Mouse (Mus musculus): Measurements from ENCODE around the gene Tmem213.

Tmem213 gene

GRCm38 (mm10) chr6:38152305-38152704 is 43.2 kb downstream of the Tmem213 start:
- DNase-seq (ENCODE audit: low read depth, low spot score) = no peak

- no peak for DNase-seq (ENCODE audit: low read depth, low spot score)
These were observed 47.1 kb downstream of the Tmem213 start for GRCm38 (mm10) chr6:38156204-38156603.

- DNase-seq (ENCODE audit: low read depth, low spot score) = no peak
These were observed 48.9 kb downstream of the Tmem213 start for GRCm38 (mm10) chr6:38157925-38158324.

GRCm38 (mm10) chr6:38159576-38159975 is 50.5 kb downstream of the Tmem213 start:
- no peak for DNase-seq (ENCODE audit: low read depth, low spot score)

DNA sequence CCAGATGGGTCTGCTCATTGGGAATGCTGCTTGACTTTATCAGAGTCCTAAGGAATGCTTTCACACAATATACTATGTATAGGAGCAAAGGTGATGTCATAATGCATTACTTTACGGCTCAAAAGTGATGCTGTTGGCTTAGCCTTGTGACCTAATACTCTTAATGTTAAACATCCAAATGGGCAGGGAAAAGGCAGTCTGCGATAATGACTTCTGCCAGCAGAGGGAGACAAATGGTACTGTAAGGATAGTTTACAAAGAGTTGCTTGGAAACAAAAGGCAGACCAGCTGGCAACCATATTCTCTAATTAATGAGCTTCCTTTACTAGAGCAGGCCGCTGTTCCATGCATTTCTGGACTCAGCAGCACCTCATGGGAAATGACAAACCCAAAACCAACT is 51.0 kb downstream of the Tmem213 start:
- DNase-seq (ENCODE audit: low read depth, low spot score) = peak; percentile 64

GRCm38 (mm10) chr6:38160556-38160955 is 51.5 kb downstream of the Tmem213 start:
- no peak for DNase-seq (ENCODE audit: low read depth, low spot score)

DNA sequence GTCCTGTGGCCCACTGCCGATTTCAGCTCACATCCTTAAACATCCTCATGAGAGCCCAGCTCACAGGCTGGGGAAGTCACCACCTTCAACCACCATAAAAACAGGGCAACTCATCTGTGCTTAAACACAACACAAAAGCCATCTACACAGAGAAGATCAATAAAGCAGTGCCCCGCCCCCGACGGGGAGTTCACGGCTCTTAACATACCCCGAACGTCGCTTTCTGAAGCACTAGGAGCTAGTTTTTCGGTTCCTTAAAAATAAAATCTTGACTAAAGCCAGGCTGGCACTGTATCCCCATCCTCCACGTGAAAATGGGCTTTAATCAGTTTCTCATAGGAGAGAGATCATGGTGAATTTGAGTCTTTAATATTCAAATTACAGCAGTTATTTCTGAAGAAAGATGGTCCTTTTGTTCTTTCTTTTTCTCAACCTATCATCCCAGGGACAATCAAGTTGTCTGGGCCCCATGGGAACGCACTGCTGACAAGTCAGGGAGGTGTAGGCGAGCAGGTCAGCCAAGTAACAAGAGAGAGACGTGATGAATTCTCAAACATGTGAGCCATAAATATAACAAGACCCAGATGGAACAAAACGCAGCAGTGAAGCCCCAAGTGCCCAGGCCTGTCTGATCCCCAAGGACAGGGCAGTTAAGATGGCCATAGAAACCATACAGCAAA is 53.9 kb downstream of the Tmem213 start:
- no peak for DNase-seq (ENCODE audit: low read depth, low spot score)

DNA sequence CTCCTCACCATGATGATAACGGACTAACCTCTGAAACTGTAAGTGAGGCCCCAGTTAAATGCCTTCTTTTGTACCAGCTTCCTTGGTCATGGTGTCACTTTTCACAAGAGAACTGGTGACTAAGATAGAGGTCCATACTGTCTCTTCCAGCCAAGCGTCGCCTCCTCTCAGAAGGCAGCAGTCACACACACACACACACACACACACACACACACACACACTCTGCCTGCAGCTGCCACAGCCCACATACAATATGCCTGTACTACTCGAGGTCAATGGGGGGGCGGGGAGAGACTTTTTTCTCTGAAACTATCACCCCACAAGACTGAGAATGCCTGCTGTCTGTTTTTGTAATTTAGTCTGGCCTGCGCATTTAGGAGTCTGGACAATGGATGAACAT is 55.6 kb downstream of the Tmem213 start:
- no peak for DNase-seq (ENCODE audit: low read depth, low spot score)

DNA sequence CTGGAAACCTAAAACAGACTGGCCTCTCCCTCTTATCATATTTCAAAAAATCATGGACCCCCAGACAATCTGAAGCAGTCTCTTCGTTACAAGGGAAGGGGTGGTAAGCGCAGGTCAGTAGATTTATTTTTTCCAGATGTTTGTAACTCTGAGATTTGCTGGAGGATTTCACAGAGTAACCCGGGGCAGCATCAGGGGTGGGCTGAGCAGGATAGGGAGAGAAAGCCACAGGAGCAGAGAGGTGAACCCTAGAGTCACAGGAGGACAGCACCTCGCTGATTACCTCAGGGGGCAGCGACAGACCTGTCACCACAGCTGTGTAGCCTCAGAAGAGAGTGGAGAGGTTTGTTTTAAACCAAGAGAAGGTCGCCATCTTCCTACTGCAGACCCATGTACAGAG is 56.3 kb downstream of the Tmem213 start:
- no peak for DNase-seq (ENCODE audit: low read depth, low spot score)

Data from CD4-positive helper T cell, adult 2 months (primary cell).